In genomic region chr13:54598622-54599143, GRCm38 (mm10) we compare ENCODE assay signal across 24 mouse cellular contexts. TPM values are rescaled to one million over a fixed set of nuclear protein-coding genes. Genes with fewer than 3 reads are reported as not detected.
DNase-seq lines count a peak whose midpoint lies in the region; ATAC-seq and TF ChIP-seq lines count a peak whose summit lies in the region.
"Had no signal": no experiment of that assay in that cellular context is flagged by ENCODE, and none has a peak within 500 bp of the region (broad histone marks: within the 10 kb centered on the region; RNA-seq: fewer than 3 reads in every experiment).

No protein-coding gene starts in this region.

- H3K4me1 ChIP-seq in cerebellum, adult 2 months (ENCODE audit: control insufficient read depth, insufficient read depth, low read length) = peaks cover 20% of the 10 kb centered on the region
- H3K4me1 ChIP-seq in E14TG2a.4 (replicated peaks; ENCODE audit: low read depth, low read length) = peaks cover 92% of the 10 kb centered on the region
- H3K4me1 ChIP-seq in stomach, postnatal 0 days (replicated peaks; ENCODE audit: control insufficient read depth, insufficient read depth) = no peaks in the 10 kb centered on the region
- H3K4me1 ChIP-seq: embryonic facial prominence, embryonic 12.5 days had no signal

- DNase-seq in cerebellum, adult 2 months = peak; percentile 51 to 59
- DNase-seq in cerebellum, adult 11 months = no peak
- DNase-seq in cerebellum, adult 9-10 months = peak; percentile 57
- peak; percentile 63 for DNase-seq in cerebellum, postnatal 14 days
- no peak for DNase-seq in stomach, postnatal 0 days (ENCODE audit: low spot score)
- no peak for DNase-seq in spleen, adult 18-20 months
- no peak for DNase-seq in retina, embryonic 14.5 days (ENCODE audit: low spot score)
- DNase-seq: adrenal gland, adult 8-10 months; adrenal gland, postnatal 36 days; B cell, adult 2 months; forebrain, postnatal 0 days; gastrocnemius, postnatal 25 days; heart, adult 2 months; kidney, adult 2 months had no signal

- H3K9me3 ChIP-seq in E14TG2a.4 (ENCODE audit: low read length) = no peaks in the 10 kb centered on the region
- H3K9me3 ChIP-seq in stomach, postnatal 0 days (ENCODE audit: control insufficient read depth, low read length) = no peaks in the 10 kb centered on the region
- H3K9me3 ChIP-seq: embryonic facial prominence, embryonic 12.5 days; embryonic facial prominence, embryonic 15.5 days; heart, embryonic 10.5 days; hindbrain, embryonic 12.5 days; hindbrain, embryonic 15.5 days had no signal

- no peak for TF ChIP-seq POLR2A in cerebellum, adult 2 months (IDR thresholded peaks at IDR 0.05; ENCODE audit: borderline replicate concordance, insufficient read depth, low read length)

- H3K9ac ChIP-seq in stomach, postnatal 0 days (ENCODE audit: low read length) = no peak overlapping the region
- H3K9ac ChIP-seq: embryonic facial prominence, embryonic 12.5 days; embryonic facial prominence, embryonic 15.5 days; forebrain, postnatal 0 days; hindbrain, embryonic 12.5 days; hindbrain, embryonic 15.5 days had no signal

- H3K36me3 ChIP-seq in E14TG2a.4 (ENCODE audit: insufficient read depth, low read length) = peaks cover 73% of the 10 kb centered on the region
- H3K36me3 ChIP-seq in stomach, postnatal 0 days (ENCODE audit: control insufficient read depth, insufficient read depth, low read length) = peaks cover 3% of the 10 kb centered on the region; the same call in 1 of the 2 replicates

- TF ChIP-seq EP300 in stomach, postnatal 0 days (optimal IDR thresholded peaks at IDR 0.05) = no peak

- no peak overlapping the region for H3K4me3 ChIP-seq in cerebellum, adult 2 months (replicated peaks; ENCODE audit: insufficient read depth, low read depth, low read length)
- peak overlapping the region; percentile 57 for H3K4me3 ChIP-seq in E14TG2a.4 (replicated peaks; ENCODE audit: low read length)
- no peak overlapping the region for H3K4me3 ChIP-seq in stomach, postnatal 0 days (ENCODE audit: low read depth, low read length)
- H3K4me3 ChIP-seq: embryonic facial prominence, embryonic 12.5 days; embryonic facial prominence, embryonic 15.5 days; heart, adult 2 months; heart, embryonic 10.5 days; hindbrain, embryonic 12.5 days; hindbrain, embryonic 15.5 days had no signal

- H3K27ac ChIP-seq in cerebellum, adult 2 months (ENCODE audit: insufficient read depth, low read length) = 0 out of 2 replicates have a peak overlapping the region, but pooled peaks have one; percentile 26
- no peak overlapping the region for H3K27ac ChIP-seq in stomach, postnatal 0 days (replicated peaks)
- H3K27ac ChIP-seq: embryonic facial prominence, embryonic 12.5 days; embryonic facial prominence, embryonic 15.5 days; heart, adult 2 months; heart, embryonic 10.5 days; hindbrain, embryonic 12.5 days; hindbrain, embryonic 15.5 days had no signal

- ATAC-seq in stomach, postnatal 0 days (ENCODE audit: low FRiP score, low TSS enrichment) = no peak
- ATAC-seq: activated CD4-positive, CD25-positive, alpha-beta regulatory T cell, adult 4 months; forebrain, embryonic 14.5 days; forebrain, postnatal 0 days; intestine, postnatal 0 days had no signal

- 16% methylated on average over 12 of the region's 12 CpGs for WGBS in cerebellum, adult 2 months
- WGBS in stomach, postnatal 0 days = 77% methylated on average over 12 of the region's 12 CpGs

- no peak overlapping the region for H3K4me2 ChIP-seq in stomach, postnatal 0 days (replicated peaks; ENCODE audit: low read depth)
- H3K4me2 ChIP-seq: embryonic facial prominence, embryonic 12.5 days; embryonic facial prominence, embryonic 15.5 days; hindbrain, embryonic 12.5 days; hindbrain, embryonic 15.5 days had no signal

- H3K27me3 ChIP-seq in cerebellum, adult 2 months (ENCODE audit: control insufficient read depth, insufficient read depth, low read length) = no peaks in the 10 kb centered on the region
- H3K27me3 ChIP-seq in E14TG2a.4 (ENCODE audit: insufficient read depth, low read length) = no peaks in the 10 kb centered on the region
- no peaks in the 10 kb centered on the region for H3K27me3 ChIP-seq in stomach, postnatal 0 days (ENCODE audit: control insufficient read depth, insufficient read depth, low read length)
- H3K27me3 ChIP-seq: CH12.LX; embryonic facial prominence, embryonic 12.5 days; embryonic facial prominence, embryonic 15.5 days; hindbrain, embryonic 12.5 days; hindbrain, embryonic 15.5 days had no signal

- TF ChIP-seq CTCF in cerebellum, adult 2 months (IDR thresholded peaks at IDR 0.05; ENCODE audit: borderline replicate concordance, insufficient read depth, low read depth, low read length) = no peak
- no peak for TF ChIP-seq CTCF in E14TG2a.4 (conservative IDR thresholded peaks at IDR 0.05; ENCODE audit: low read length)
- TF ChIP-seq CTCF in stomach, postnatal 0 days (IDR thresholded peaks at IDR 0.05; ENCODE audit: low read depth) = no peak

RNA-seq across cellular contexts. Expression of gene Higd2a, which starts 8.7 kb away (rescaled TPM):
- polyA plus RNA-seq in cerebellum, adult 2 months (2012; rRNA removed) = 290 and 306 TPM in 2 replicates
- 282 and 289 TPM in 2 replicates for polyA plus RNA-seq in stomach, postnatal 0 days (2015; fragmentation: Nextera tagmentation; extraction: Ambion mirVana)

RNA-seq across cellular contexts. Expression of gene Nop16, which starts 8.8 kb away (rescaled TPM):
- 24.4 and 26.4 TPM in 2 replicates for polyA plus RNA-seq in cerebellum, adult 2 months (2012; rRNA removed)
- 51.2 and 53.5 TPM in 2 replicates for polyA plus RNA-seq in stomach, postnatal 0 days (2015; fragmentation: Nextera tagmentation; extraction: Ambion mirVana)

RNA-seq across cellular contexts. Expression of gene Cltb, which starts 12.5 kb away (rescaled TPM):
- polyA plus RNA-seq in cerebellum, adult 2 months (2012; rRNA removed) = 391 and 435 TPM in 2 replicates
- 156 and 160 TPM in 2 replicates for polyA plus RNA-seq in stomach, postnatal 0 days (2015; fragmentation: Nextera tagmentation; extraction: Ambion mirVana)

RNA-seq across cellular contexts. Expression of gene Faf2, which starts 22.9 kb away (rescaled TPM):
- 38.3 and 39.2 TPM in 2 replicates for polyA plus RNA-seq in cerebellum, adult 2 months (2012; rRNA removed)
- 46.4 and 50.6 TPM in 2 replicates for polyA plus RNA-seq in stomach, postnatal 0 days (2015; fragmentation: Nextera tagmentation; extraction: Ambion mirVana)

RNA-seq across cellular contexts. Expression of gene Arl10, which starts 23.9 kb away (rescaled TPM):
- polyA plus RNA-seq in cerebellum, adult 2 months (2012; rRNA removed) = 29.4 and 32.0 TPM in 2 replicates
- polyA plus RNA-seq in stomach, postnatal 0 days (2015; fragmentation: Nextera tagmentation; extraction: Ambion mirVana) = 13.3 and 14.4 TPM in 2 replicates

Comparison
In these comparisons a context has a peak if more than half of its experiments do, and no peak if none do; other contexts are left out.
1. DNase-seq: peak in cerebellum, adult 2 months (2 of 2), cerebellum, adult 9-10 months (single experiment) and cerebellum, postnatal 14 days (2 of 2); none in cerebellum, adult 11 months (single experiment), stomach, postnatal 0 days (single experiment), spleen, adult 18-20 months (0 of 2) and retina, embryonic 14.5 days (single experiment).